Mouse (Mus musculus): Measurements from ENCODE around the gene Clptm1. TPM values are rescaled to one million over a fixed set of nuclear protein-coding genes. Genes with fewer than 3 reads are reported as not detected.
"Not testable (repeated sequence)": the region's sequence is repeated elsewhere in the genome, so short reads cannot be mapped to it uniquely, and the experiment has no call there.

Clptm1 gene
- total and polyA plus RNA-seq, 2 experiments from 2014 or later: 140 to 149 TPM

- H3K27ac ChIP-seq (ENCODE audit: low read depth, low read length): no peak overlapping the region
- TF ChIP-seq CTCF (IDR thresholded peaks at IDR 0.05): no peak
- ATAC-seq (ENCODE audit: low FRiP score): no peak
- 97% methylated on average over 2 of the region's 2 CpGs for WGBS
- no peaks in the 10 kb centered on the region for H3K9me3 ChIP-seq (ENCODE audit: low read length)
- H3K9ac ChIP-seq (replicated peaks; ENCODE audit: low read length, poor library complexity, severe bottlenecking): no peak overlapping the region
- H3K4me3 ChIP-seq (ENCODE audit: low read depth, low read length): no peak overlapping the region
- no peaks in the 10 kb centered on the region for H3K27me3 ChIP-seq (ENCODE audit: insufficient read depth, low read length)
- H3K4me2 ChIP-seq (ENCODE audit: low read depth, low read length, poor library complexity, severe bottlenecking): no peak overlapping the region
- H3K36me3 ChIP-seq (ENCODE audit: insufficient read depth, low read length): no peaks in the 10 kb centered on the region
- H3K4me1 ChIP-seq (ENCODE audit: insufficient read depth, low read length): no peaks in the 10 kb centered on the region
- no peak for DNase-seq (ENCODE audit: low spot score)
Measured at GRCm38 (mm10) chr7:19688611-19689010, 23.8 kb upstream of the Clptm1 start.

GRCm38 (mm10) chr7:19688101-19688500, 23.3 kb upstream of the Clptm1 start:
- Histone ChIP-seq H3K36me3 (ENCODE audit: insufficient read depth, low read length) (no peaks in the 10 kb centered on the region), H3K27me3 (ENCODE audit: insufficient read depth, low read length) (no peaks in the 10 kb centered on the region), H3K4me2 (ENCODE audit: low read depth, low read length, poor library complexity, severe bottlenecking) (no peak overlapping the region), H3K4me1 (ENCODE audit: insufficient read depth, low read length) (no peaks in the 10 kb centered on the region), H3K4me3 (ENCODE audit: low read depth, low read length) (no peak overlapping the region), H3K27ac (ENCODE audit: low read depth, low read length) (no peak overlapping the region), H3K9me3 (ENCODE audit: low read length) (no peaks in the 10 kb centered on the region), H3K9ac (replicated peaks; ENCODE audit: low read length, poor library complexity, severe bottlenecking) (no peak overlapping the region)
- no peak for ATAC-seq (ENCODE audit: low FRiP score)
- DNase-seq (ENCODE audit: low spot score): no peak
- TF ChIP-seq CTCF (IDR thresholded peaks at IDR 0.05): no peak
- 87% methylated on average over 10 of the region's 10 CpGs for WGBS

- not testable (repeated sequence) for H3K36me3 ChIP-seq (ENCODE audit: insufficient read depth, low read length); H3K27me3 ChIP-seq (ENCODE audit: insufficient read depth, low read length); H3K4me2 ChIP-seq (ENCODE audit: low read depth, low read length, poor library complexity, severe bottlenecking); DNase-seq (ENCODE audit: low spot score); H3K4me1 ChIP-seq (ENCODE audit: insufficient read depth, low read length); H3K9me3 ChIP-seq (ENCODE audit: low read length); H3K4me3 ChIP-seq (ENCODE audit: low read depth, low read length); H3K27ac ChIP-seq (ENCODE audit: low read depth, low read length); ATAC-seq (ENCODE audit: low FRiP score); H3K9ac ChIP-seq (replicated peaks; ENCODE audit: low read length, poor library complexity, severe bottlenecking)
- 71% methylated on average over 8 of the region's 8 CpGs for WGBS
Measured at GRCm38 (mm10) chr7:19686927-19687583, 22.2 kb upstream of the Clptm1 start.

GRCm38 (mm10) chr7:19686521-19686920, 21.7 kb upstream of the Clptm1 start:
- DNase-seq (ENCODE audit: low spot score): no peak
- Histone ChIP-seq H3K9ac (replicated peaks; ENCODE audit: low read length, poor library complexity, severe bottlenecking) (no peak overlapping the region), H3K4me3 (ENCODE audit: low read depth, low read length) (no peak overlapping the region), H3K4me2 (ENCODE audit: low read depth, low read length, poor library complexity, severe bottlenecking) (no peak overlapping the region), H3K9me3 (ENCODE audit: low read length) (no peaks in the 10 kb centered on the region), H3K27ac (ENCODE audit: low read depth, low read length) (no peak overlapping the region), H3K36me3 (ENCODE audit: insufficient read depth, low read length) (no peaks in the 10 kb centered on the region), H3K4me1 (ENCODE audit: insufficient read depth, low read length) (no peaks in the 10 kb centered on the region), H3K27me3 (ENCODE audit: insufficient read depth, low read length) (no peaks in the 10 kb centered on the region)
- no peak for TF ChIP-seq CTCF (IDR thresholded peaks at IDR 0.05)
- ATAC-seq (ENCODE audit: low FRiP score): no peak
- 88% methylated on average over 6 of the region's 6 CpGs for WGBS

GRCm38 (mm10) chr7:19685374-19685773, 20.5 kb upstream of the Clptm1 start:
- ATAC-seq (ENCODE audit: low FRiP score) (no peak), DNase-seq (ENCODE audit: low spot score) (no peak)
- no peak overlapping the region for H3K27ac ChIP-seq (ENCODE audit: low read depth, low read length)
- H3K9ac ChIP-seq (replicated peaks; ENCODE audit: low read length, poor library complexity, severe bottlenecking): no peak overlapping the region
- H3K4me3 ChIP-seq (ENCODE audit: low read depth, low read length): no peak overlapping the region
- no peak for TF ChIP-seq CTCF (IDR thresholded peaks at IDR 0.05)
- no peaks in the 10 kb centered on the region for H3K27me3 ChIP-seq (ENCODE audit: insufficient read depth, low read length)
- H3K4me1 ChIP-seq (ENCODE audit: insufficient read depth, low read length): no peaks in the 10 kb centered on the region
- H3K36me3 ChIP-seq (ENCODE audit: insufficient read depth, low read length): no peaks in the 10 kb centered on the region
- no peak overlapping the region for H3K4me2 ChIP-seq (ENCODE audit: low read depth, low read length, poor library complexity, severe bottlenecking)
- 61% methylated on average over 4 of the region's 4 CpGs for WGBS
- H3K9me3 ChIP-seq (ENCODE audit: low read length): no peaks in the 10 kb centered on the region

- no peak for ATAC-seq (ENCODE audit: low FRiP score)
- 88% methylated on average over 6 of the region's 6 CpGs for WGBS
- no peak for TF ChIP-seq CTCF (IDR thresholded peaks at IDR 0.05)
- Histone ChIP-seq H3K4me2 (ENCODE audit: low read depth, low read length, poor library complexity, severe bottlenecking) (no peak overlapping the region), H3K9ac (replicated peaks; ENCODE audit: low read length, poor library complexity, severe bottlenecking) (no peak overlapping the region), H3K4me1 (ENCODE audit: insufficient read depth, low read length) (no peaks in the 10 kb centered on the region), H3K9me3 (ENCODE audit: low read length) (no peaks in the 10 kb centered on the region), H3K36me3 (ENCODE audit: insufficient read depth, low read length) (no peaks in the 10 kb centered on the region), H3K27ac (ENCODE audit: low read depth, low read length) (no peak overlapping the region), H3K4me3 (ENCODE audit: low read depth, low read length) (no peak overlapping the region), H3K27me3 (ENCODE audit: insufficient read depth, low read length) (no peaks in the 10 kb centered on the region)
- DNase-seq (ENCODE audit: low spot score): no peak
Measured at GRCm38 (mm10) chr7:19683771-19684201, 19.0 kb upstream of the Clptm1 start.
